Mouse (Mus musculus): ENCODE data around the gene Rasl11a. TPM values are rescaled to one million over a fixed set of nuclear protein-coding genes. Genes with fewer than 3 reads are reported as not detected.

Rasl11a gene
- polyA plus RNA-seq, 1 experiment from 2014 or later, result 9.9 TPM

- no peaks in the 10 kb centered on the region; a peak in 1 of 4 replicates for H3K4me1 ChIP-seq (ENCODE audit: control insufficient read depth in 2 of 2, insufficient read depth in 2 of 2, low read length in 2 of 2)
- no peak overlapping the region for H3K9ac ChIP-seq (ENCODE audit: low read length)
- no peak overlapping the region for H3K27ac ChIP-seq (replicated peaks in 1 of 2; ENCODE audit: control insufficient read depth in 1 of 2, insufficient read depth in 1 of 2, low read depth in 2 of 2, low read length in 2 of 2)
- no peak for ATAC-seq (ENCODE audit: insufficient number of reproducible peaks, insufficient read depth, low FRiP score, low read depth)
- H3K4me2 ChIP-seq (ENCODE audit: low read length), result no peak overlapping the region
- WGBS, result 68% methylated on average over 18 of the region's 18 CpGs
- no peaks in the 10 kb centered on the region for H3K27me3 ChIP-seq (ENCODE audit: control insufficient read depth, insufficient read depth, low read length)
- H3K36me3 ChIP-seq (ENCODE audit: control insufficient read depth, insufficient read depth, low read length), result no peaks in the 10 kb centered on the region
- H3K4me3 ChIP-seq (ENCODE audit: control insufficient read depth in 1 of 2, insufficient read depth in 1 of 2, low read depth in 1 of 2, low read length in 2 of 2), result no peak overlapping the region
- H3K9me3 ChIP-seq (ENCODE audit: control insufficient read depth, low read length), result peaks cover 4% of the 10 kb centered on the region
These were observed 15.5 kb downstream of the Rasl11a start for GRCm38 (mm10) chr5:146860222-146860998.

- Histone ChIP-seq H3K9me3 (ENCODE audit: control insufficient read depth, low read length) (no peaks in the 10 kb centered on the region), H3K27ac (replicated peaks in 1 of 2; ENCODE audit: control insufficient read depth in 1 of 2, insufficient read depth in 1 of 2, low read depth in 2 of 2, low read length in 2 of 2) (no peak overlapping the region), H3K36me3 (ENCODE audit: control insufficient read depth, insufficient read depth, low read length) (no peaks in the 10 kb centered on the region), H3K4me3 (ENCODE audit: control insufficient read depth in 1 of 2, insufficient read depth in 1 of 2, low read depth in 1 of 2, low read length in 2 of 2) (no peak overlapping the region), H3K4me1 (ENCODE audit: control insufficient read depth in 2 of 2, insufficient read depth in 2 of 2, low read length in 2 of 2) (no peaks in the 10 kb centered on the region; a peak in 1 of 4 replicates), H3K4me2 (ENCODE audit: low read length) (no peak overlapping the region), H3K27me3 (ENCODE audit: control insufficient read depth, insufficient read depth, low read length) (no peaks in the 10 kb centered on the region), H3K9ac (ENCODE audit: low read length) (no peak overlapping the region)
- no peak for ATAC-seq (ENCODE audit: insufficient number of reproducible peaks, insufficient read depth, low FRiP score, low read depth)
- 43% methylated on average over 7 of the region's 7 CpGs for WGBS
These were observed 16.7 kb downstream of the Rasl11a start for GRCm38 (mm10) chr5:146861588-146861987.

- WGBS, result 71% methylated on average over 4 of the region's 4 CpGs
These were observed 20.6 kb downstream of the Rasl11a start for GRCm38 (mm10) chr5:146865511-146865910.

DNA sequence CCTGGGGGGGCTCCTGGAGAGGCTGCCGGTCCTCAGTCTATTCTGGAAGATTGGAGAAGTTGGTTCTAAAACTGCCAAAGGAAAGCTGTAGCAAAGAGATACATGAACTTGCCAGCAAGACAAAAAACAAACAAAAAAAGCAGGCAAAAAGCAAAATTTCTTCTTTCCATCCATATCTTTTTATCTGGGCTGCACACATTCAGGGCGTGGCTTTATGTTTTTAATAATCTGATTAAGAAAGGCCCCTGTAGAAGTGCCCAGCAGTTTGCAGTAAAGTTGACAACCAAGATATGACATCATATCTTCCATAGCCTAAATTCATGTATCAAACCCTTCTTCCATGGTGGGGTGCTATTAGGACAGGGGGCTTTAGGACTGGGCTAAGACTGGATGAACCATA is 21.4 kb downstream of the Rasl11a start:
- no peak overlapping the region for H3K4me2 ChIP-seq (ENCODE audit: low read length)
- WGBS, result 82% methylated on average over 2 of the region's 2 CpGs
- no peaks in the 10 kb centered on the region for H3K27me3 ChIP-seq (ENCODE audit: control insufficient read depth, insufficient read depth, low read length)
- H3K9ac ChIP-seq (ENCODE audit: low read length), result no peak overlapping the region
- no peaks in the 10 kb centered on the region for H3K9me3 ChIP-seq (ENCODE audit: control insufficient read depth, low read length)
- peaks cover 13% of the 10 kb centered on the region in 2 experiments for H3K4me1 ChIP-seq (ENCODE audit: control insufficient read depth in 2 of 2, insufficient read depth in 2 of 2, low read length in 2 of 2)
- ATAC-seq (ENCODE audit: insufficient number of reproducible peaks, insufficient read depth, low FRiP score, low read depth), result no peak
- H3K36me3 ChIP-seq (ENCODE audit: control insufficient read depth, insufficient read depth, low read length), result no peaks in the 10 kb centered on the region
- H3K4me3 ChIP-seq (ENCODE audit: control insufficient read depth in 1 of 2, insufficient read depth in 1 of 2, low read depth in 1 of 2, low read length in 2 of 2), result no peak overlapping the region
- no peak overlapping the region for H3K27ac ChIP-seq (replicated peaks in 1 of 2; ENCODE audit: control insufficient read depth in 1 of 2, insufficient read depth in 1 of 2, low read depth in 2 of 2, low read length in 2 of 2)

More at GRCm38 (mm10) chr5:146865511-146865910, 20.6 kb downstream of the Rasl11a start:
- Histone ChIP-seq H3K27me3 (ENCODE audit: control insufficient read depth, insufficient read depth, low read length) (no peaks in the 10 kb centered on the region), H3K4me2 (ENCODE audit: low read length) (no peak overlapping the region), H3K36me3 (ENCODE audit: control insufficient read depth, insufficient read depth, low read length) (no peaks in the 10 kb centered on the region), H3K9ac (ENCODE audit: low read length) (no peak overlapping the region), H3K4me3 (ENCODE audit: control insufficient read depth in 1 of 2, insufficient read depth in 1 of 2, low read depth in 1 of 2, low read length in 2 of 2) (no peak overlapping the region), H3K4me1 (ENCODE audit: control insufficient read depth in 2 of 2, insufficient read depth in 2 of 2, low read length in 2 of 2) (peaks cover 13% of the 10 kb centered on the region in 2 experiments), H3K9me3 (ENCODE audit: control insufficient read depth, low read length) (no peaks in the 10 kb centered on the region), H3K27ac (replicated peaks in 1 of 2; ENCODE audit: control insufficient read depth in 1 of 2, insufficient read depth in 1 of 2, low read depth in 2 of 2, low read length in 2 of 2) (no peak overlapping the region)
- no peak for ATAC-seq (ENCODE audit: insufficient number of reproducible peaks, insufficient read depth, low FRiP score, low read depth)

- peak overlapping the region; percentile 62 for H3K9ac ChIP-seq (ENCODE audit: low read length)
- peaks cover 13% of the 10 kb centered on the region in 2 experiments for H3K4me1 ChIP-seq (ENCODE audit: control insufficient read depth in 2 of 2, insufficient read depth in 2 of 2, low read length in 2 of 2)
- H3K27ac ChIP-seq (replicated peaks in 1 of 2; ENCODE audit: control insufficient read depth in 1 of 2, insufficient read depth in 1 of 2, low read depth in 2 of 2, low read length in 2 of 2), result peak overlapping the region; percentile 75 to 81
- WGBS, result 2% methylated on average over 19 of the region's 19 CpGs
- no peaks in the 10 kb centered on the region for H3K27me3 ChIP-seq (ENCODE audit: control insufficient read depth, insufficient read depth, low read length)
- peak overlapping the region; percentile 66 for H3K4me2 ChIP-seq (ENCODE audit: low read length)
- peak; percentile 45; the same call in 1 of the 2 replicates for ATAC-seq (ENCODE audit: insufficient number of reproducible peaks, insufficient read depth, low FRiP score, low read depth)
- no peaks in the 10 kb centered on the region for H3K9me3 ChIP-seq (ENCODE audit: control insufficient read depth, low read length)
- no peaks in the 10 kb centered on the region for H3K36me3 ChIP-seq (ENCODE audit: control insufficient read depth, insufficient read depth, low read length)
- peak overlapping the region; percentile 29 to 40 for H3K4me3 ChIP-seq (ENCODE audit: control insufficient read depth in 1 of 2, insufficient read depth in 1 of 2, low read depth in 1 of 2, low read length in 2 of 2)
These were observed 22.5 kb downstream of the Rasl11a start for GRCm38 (mm10) chr5:146867246-146867945.

- H3K4me3 ChIP-seq (ENCODE audit: control insufficient read depth in 1 of 2, insufficient read depth in 1 of 2, low read depth in 1 of 2, low read length in 2 of 2), result peak overlapping the region; percentile 29 to 40; a peak in 3 of 4 replicates
- H3K9me3 ChIP-seq (ENCODE audit: control insufficient read depth, low read length), result no peaks in the 10 kb centered on the region
- H3K4me1 ChIP-seq (ENCODE audit: control insufficient read depth in 2 of 2, insufficient read depth in 2 of 2, low read length in 2 of 2), result peaks cover 13% of the 10 kb centered on the region in 2 experiments
- 5% methylated on average over 4 of the region's 4 CpGs for WGBS
- no peaks in the 10 kb centered on the region for H3K27me3 ChIP-seq (ENCODE audit: control insufficient read depth, insufficient read depth, low read length)
- H3K27ac ChIP-seq (replicated peaks in 1 of 2; ENCODE audit: control insufficient read depth in 1 of 2, insufficient read depth in 1 of 2, low read depth in 2 of 2, low read length in 2 of 2), result peak overlapping the region; percentile 12 to 75; a peak in 3 of 4 replicates
- ATAC-seq (ENCODE audit: insufficient number of reproducible peaks, insufficient read depth, low FRiP score, low read depth), result no peak
- no peaks in the 10 kb centered on the region for H3K36me3 ChIP-seq (ENCODE audit: control insufficient read depth, insufficient read depth, low read length)
- H3K9ac ChIP-seq (ENCODE audit: low read length), result peak overlapping the region; percentile 62
- peak overlapping the region; percentile 66 for H3K4me2 ChIP-seq (ENCODE audit: low read length)
These were observed 23.1 kb downstream of the Rasl11a start for GRCm38 (mm10) chr5:146867946-146868314.

DNA sequence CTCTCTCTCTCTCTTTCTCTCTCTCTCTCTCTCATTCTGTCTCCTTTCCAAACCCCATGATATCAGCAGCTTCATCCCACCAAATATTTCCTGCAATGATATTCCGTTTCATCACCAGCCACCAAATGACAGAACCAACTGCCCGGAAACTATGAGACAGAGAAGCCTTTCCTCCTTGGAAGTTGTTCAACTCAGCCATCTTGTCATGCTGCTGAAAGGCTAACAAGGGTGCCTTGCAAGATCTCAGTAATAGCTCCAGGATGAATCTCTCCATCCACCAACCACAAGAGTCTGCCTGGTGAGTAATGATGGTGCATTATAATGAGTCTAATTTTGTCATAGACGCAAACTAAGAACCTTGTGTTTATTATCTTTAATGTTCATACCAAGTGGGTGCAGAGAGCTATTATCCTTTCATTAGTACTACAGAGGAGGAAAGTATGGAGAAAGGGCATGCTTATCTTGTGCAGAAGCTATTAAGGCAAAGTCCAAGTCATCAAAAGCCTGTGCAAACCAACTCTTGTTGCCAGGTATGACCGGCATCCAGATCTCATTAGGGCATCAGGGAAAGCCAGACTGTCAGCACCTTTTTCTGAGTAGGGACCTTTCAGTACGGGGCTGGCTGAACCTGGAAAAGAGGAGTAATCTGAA is 28.2 kb downstream of the Rasl11a start:
- no peak for ATAC-seq (ENCODE audit: insufficient number of reproducible peaks, insufficient read depth, low FRiP score, low read depth)
- Histone ChIP-seq H3K4me1 (ENCODE audit: control insufficient read depth in 2 of 2, insufficient read depth in 2 of 2, low read length in 2 of 2) (peaks cover 2 to 4% of the 10 kb centered on the region in 2 experiments; a peak in 3 of 4 replicates), H3K36me3 (ENCODE audit: control insufficient read depth, insufficient read depth, low read length) (no peaks in the 10 kb centered on the region), H3K9me3 (ENCODE audit: control insufficient read depth, low read length) (no peaks in the 10 kb centered on the region), H3K9ac (ENCODE audit: low read length) (no peak overlapping the region), H3K27ac (replicated peaks in 1 of 2; ENCODE audit: control insufficient read depth in 1 of 2, insufficient read depth in 1 of 2, low read depth in 2 of 2, low read length in 2 of 2) (no peak overlapping the region), H3K4me3 (ENCODE audit: control insufficient read depth in 1 of 2, insufficient read depth in 1 of 2, low read depth in 1 of 2, low read length in 2 of 2) (no peak overlapping the region), H3K4me2 (ENCODE audit: low read length) (no peak overlapping the region), H3K27me3 (ENCODE audit: control insufficient read depth, insufficient read depth, low read length) (no peaks in the 10 kb centered on the region)
- WGBS, result 66% methylated on average over 5 of the region's 5 CpGs
